ENCODE assay signal across 9 mouse cellular contexts in genomic region chr14:25167604-25168003, GRCm38 (mm10).
DNase-seq lines count a peak whose midpoint lies in the region; ATAC-seq lines count a peak whose summit lies in the region.
"Had no signal": no experiment of that assay in that cellular context is flagged by ENCODE, and none has a peak within 500 bp of the region (broad histone marks: within the 10 kb centered on the region; RNA-seq: fewer than 3 reads in every experiment).

No protein-coding gene starts in this region.

- no peaks in the 10 kb centered on the region for H3K9me3 ChIP-seq in hindbrain, embryonic 10.5 days
- H3K9me3 ChIP-seq in hindbrain, embryonic 13.5 days, result no peaks in the 10 kb centered on the region

- no peaks in the 10 kb centered on the region for H3K27me3 ChIP-seq in hindbrain, embryonic 10.5 days (ENCODE audit: insufficient read depth, poor library complexity, severe bottlenecking)
- peaks cover 8% of the 10 kb centered on the region; the same call in 1 of the 2 replicates for H3K27me3 ChIP-seq in hindbrain, embryonic 13.5 days

- WGBS in hindbrain, embryonic 10.5 days, result 69% methylated on average over 4 of the region's 4 CpGs
- WGBS in hindbrain, embryonic 13.5 days, result 57% methylated on average over 4 of the region's 4 CpGs

- peak overlapping the region; percentile 24; the same call in 1 of the 2 replicates for H3K27ac ChIP-seq in hindbrain, embryonic 10.5 days
- no peak overlapping the region for H3K27ac ChIP-seq in hindbrain, embryonic 13.5 days

- no peak for DNase-seq in hindbrain, embryonic 10.5 days (ENCODE audit: low spot score)
- DNase-seq in retina, postnatal 1 day, result peak; percentile 49
- DNase-seq in retina, embryonic 14.5 days (ENCODE audit: low spot score), result no peak
- DNase-seq in heart, postnatal 4 days, result peak; percentile 62
- DNase-seq in urinary bladder, postnatal 10 days (ENCODE audit: low spot score), result no peak
- DNase-seq: gastrocnemius, postnatal 36 days had no signal

- no peak for ATAC-seq in hindbrain, embryonic 13.5 days (ENCODE audit: low FRiP score)
- no peak for ATAC-seq in megakaryocyte-erythroid progenitor cell, adult 5-6 weeks (replicated peaks; ENCODE audit: low FRiP score, low TSS enrichment, poor library complexity, severe bottlenecking)

- no peak overlapping the region for H3K9ac ChIP-seq in hindbrain, embryonic 13.5 days

- no peak overlapping the region for H3K4me2 ChIP-seq in hindbrain, embryonic 13.5 days

- no peaks in the 10 kb centered on the region for H3K36me3 ChIP-seq in hindbrain, embryonic 10.5 days
- H3K36me3 ChIP-seq in hindbrain, embryonic 13.5 days, result no peaks in the 10 kb centered on the region

- H3K4me1 ChIP-seq in hindbrain, embryonic 10.5 days (replicated peaks), result peaks cover 15% of the 10 kb centered on the region
- peaks cover 9% of the 10 kb centered on the region; the same call in 1 of the 2 replicates for H3K4me1 ChIP-seq in hindbrain, embryonic 13.5 days (replicated peaks)

- no peak overlapping the region for H3K4me3 ChIP-seq in hindbrain, embryonic 10.5 days
- no peak overlapping the region for H3K4me3 ChIP-seq in hindbrain, embryonic 13.5 days
- H3K4me3 ChIP-seq: myocyte had no signal

Comparison
In these comparisons a context has a peak if more than half of its experiments do, and no peak if none do; other contexts are left out.
1. DNase-seq: peak in retina, postnatal 1 day (single experiment) and heart, postnatal 4 days (single experiment); none in hindbrain, embryonic 10.5 days (single experiment), retina, embryonic 14.5 days (single experiment) and urinary bladder, postnatal 10 days (single experiment).